Mouse (Mus musculus) forebrain, embryonic 15.5 days (tissue): ENCODE results near the gene 4930435E12Rik. TPM values are rescaled to one million over a fixed set of nuclear protein-coding genes. Genes with fewer than 3 reads are reported as not detected.
"Not testable (repeated sequence)": the region's sequence is repeated elsewhere in the genome, so short reads cannot be mapped to it uniquely, and the experiment has no call there.

Experiments used
- ATAC-seq: fragments of 200-750 bp; cut with Nextera tagmentation; replicated peaks from 2 replicates; pipeline ENCODE4 v1.8.0; 2017; ENCODE audit warnings: mild to moderate bottlenecking, moderate TSS enrichment, moderate library complexity
- H3K27ac ChIP-seq: fragments of 300-500 bp; sonication (generic); replicated peaks from 2 replicates; pipeline ENCODE4 v1.5.1; 2015; ENCODE audit warnings: mild to moderate bottlenecking, inconsistent platforms
- H3K27me3 ChIP-seq: fragments of 300-500 bp; sonication (generic); 2 replicates; pipeline ENCODE4 v1.6.1; 2015; ENCODE audit warnings: inconsistent platforms
- H3K36me3 ChIP-seq: fragments of 300-500 bp; sonication (generic); 2 replicates; pipeline ENCODE4 v1.6.1; 2015; ENCODE audit warnings: mild to moderate bottlenecking, inconsistent platforms
- H3K4me1 ChIP-seq: fragments of 300-500 bp; sonication (generic); 2 replicates; pipeline ENCODE4 v1.6.1; 2015; ENCODE audit warnings: inconsistent platforms
- H3K4me2 ChIP-seq: fragments of 300-500 bp; sonication (generic); replicated peaks from 2 replicates; pipeline ENCODE4 v1.6.1; 2015; ENCODE audit warnings: mild to moderate bottlenecking, inconsistent platforms
- H3K4me3 ChIP-seq: fragments of 300-500 bp; sonication (generic); 2 replicates; pipeline ENCODE4 v1.5.1; 2015; ENCODE audit warnings: mild to moderate bottlenecking, inconsistent platforms
- H3K9ac ChIP-seq: fragments of 300-500 bp; sonication (generic); replicated peaks from 2 replicates; pipeline ENCODE4 v1.6.1; 2015; ENCODE audit warnings: mild to moderate bottlenecking, inconsistent platforms
- H3K9me3 ChIP-seq: fragments of 300-500 bp; sonication (generic); 2 replicates; pipeline ENCODE4 v1.6.1; 2016; ENCODE audit warnings: inconsistent platforms
- WGBS: fragments of 180-500 bp; shearing (Covaris S2); methylation state at CpG from one replicate; pipeline ENCODE4 v1.1.7; 2015; ENCODE audit warnings: mixed read lengths; 5-methylcytosine and 5-hydroxymethylcytosine counted together
- polyA plus RNA-seq: library from polyadenylated mRNA; unstranded; fragments of >200 nt; fragmentation: Nextera tagmentation; extraction: Ambion mirVana; gene quantifications from 2 replicates; pipeline ENCODE4 v1.2.1, GENCODE M21; 2015

4930435E12Rik gene
- not detected in 2 replicates for polyA plus RNA-seq

- WGBS, result 80% methylated on average over 3 of the region's 3 CpGs
These were observed at the start of gene 4930435E12Rik for GRCm38 (mm10) chr16:38828649-38829048. 4930435E12Rik (minus strand) TSS chr16:38828749.

DNA sequence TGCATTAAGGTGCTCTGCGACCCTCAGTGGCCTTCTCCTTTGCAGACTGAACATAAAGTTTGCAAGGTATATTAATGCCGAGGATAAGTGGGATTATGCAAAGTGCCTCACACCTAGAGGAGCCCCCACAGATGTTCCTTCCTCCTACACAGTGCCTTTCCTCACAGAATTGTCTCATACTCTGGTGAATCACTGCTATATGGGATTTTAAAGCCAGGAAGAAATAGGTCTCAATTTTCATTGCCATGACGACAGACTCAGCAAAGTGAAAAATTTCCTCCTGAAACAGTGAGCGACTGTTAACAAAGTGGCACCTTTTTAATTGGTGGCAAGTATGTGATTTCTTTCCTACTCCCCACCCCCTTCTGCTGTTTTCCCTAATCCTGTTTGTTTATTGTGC, 45.9 kb upstream of the 4930435E12Rik start:
- Histone ChIP-seq H3K27ac (no peak overlapping the region), H3K9ac (no peak overlapping the region), H3K4me1 (no peaks in the 10 kb centered on the region), H3K27me3 (no peaks in the 10 kb centered on the region), H3K9me3 (no peaks in the 10 kb centered on the region), H3K36me3 (no peaks in the 10 kb centered on the region), H3K4me3 (no peak overlapping the region), H3K4me2 (no peak overlapping the region)
- ATAC-seq, result 0 out of 2 replicates have a peak, but pooled peaks have one; percentile 16
- 30% methylated on average over 4 of the region's 4 CpGs for WGBS

More at GRCm38 (mm10) chr16:38828649-38829048, at the start of gene 4930435E12Rik:
- Histone ChIP-seq H3K27me3 (no peaks in the 10 kb centered on the region), H3K9ac (no peak within 1 kb of the TSS), H3K9me3 (no peaks in the 10 kb centered on the region), H3K27ac (no peak within 1 kb of the TSS), H3K4me1 (no peaks in the 10 kb centered on the region), H3K36me3 (no peaks in the 10 kb centered on the region), H3K4me3 (no peak within 1 kb of the TSS), H3K4me2 (no peak within 1 kb of the TSS)
- ATAC-seq, result no peak

DNA sequence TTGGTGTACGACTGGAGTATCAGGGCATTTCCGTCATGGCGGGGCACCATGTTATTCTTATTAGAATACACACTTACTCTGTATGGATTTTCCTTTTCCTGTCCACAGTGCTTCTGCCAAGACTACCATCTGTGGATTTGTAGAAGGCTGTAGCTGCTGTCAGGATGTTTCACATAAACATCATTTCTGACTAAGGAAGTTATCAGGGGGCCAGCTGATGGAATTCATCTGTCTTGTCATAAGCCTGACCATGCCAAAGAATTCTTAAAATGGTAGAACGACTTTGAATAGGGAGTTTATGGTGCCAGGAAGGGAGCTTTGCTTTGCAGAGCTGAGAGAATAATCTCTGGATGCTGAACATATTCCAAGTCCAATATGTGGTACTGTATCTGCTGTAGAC, 44.7 kb upstream of the 4930435E12Rik start:
- H3K9me3 ChIP-seq, result no peaks in the 10 kb centered on the region
- 79% methylated on average over 4 of the region's 4 CpGs for WGBS
- H3K4me3 ChIP-seq, result no peak overlapping the region
- H3K4me1 ChIP-seq, result no peaks in the 10 kb centered on the region
- no peak overlapping the region for H3K27ac ChIP-seq
- ATAC-seq, result no peak
- H3K9ac ChIP-seq, result no peak overlapping the region
- H3K4me2 ChIP-seq, result no peak overlapping the region
- no peaks in the 10 kb centered on the region for H3K27me3 ChIP-seq
- no peaks in the 10 kb centered on the region for H3K36me3 ChIP-seq

DNA sequence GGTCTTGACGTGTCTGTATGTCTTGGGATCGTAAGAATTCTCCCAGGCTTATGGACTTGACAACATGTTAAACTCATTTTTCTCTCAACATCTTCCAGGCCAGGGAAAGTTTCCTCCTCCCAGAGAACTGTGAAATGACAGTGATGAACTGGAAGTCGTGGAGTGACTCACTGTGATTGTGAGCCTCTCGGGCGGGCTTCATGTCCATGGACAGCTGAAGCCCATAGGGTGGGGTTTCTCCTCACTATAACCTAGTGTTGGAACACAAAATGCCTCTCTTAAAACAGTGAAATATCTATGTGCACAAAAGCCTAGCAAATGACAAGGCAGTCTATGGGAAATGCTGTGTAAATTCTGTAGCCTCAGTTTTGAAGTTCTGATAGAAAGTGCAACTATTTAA, 35.8 kb upstream of the 4930435E12Rik start:
- H3K4me1 ChIP-seq, result 0 out of 2 replicates have a peak, but pooled peaks cover 5% of the 10 kb centered on the region
- no peaks in the 10 kb centered on the region for H3K9me3 ChIP-seq
- no peak overlapping the region for H3K4me3 ChIP-seq
- H3K9ac ChIP-seq, result no peak overlapping the region
- no peak overlapping the region for H3K4me2 ChIP-seq
- WGBS, result 91% methylated on average over 5 of the region's 5 CpGs
- no peak for ATAC-seq
- no peaks in the 10 kb centered on the region for H3K36me3 ChIP-seq
- H3K27me3 ChIP-seq, result no peaks in the 10 kb centered on the region
- H3K27ac ChIP-seq, result no peak overlapping the region

- WGBS, result 31% methylated on average over 6 of the region's 6 CpGs
- Histone ChIP-seq H3K4me2 (no peak overlapping the region), H3K36me3 (no peaks in the 10 kb centered on the region), H3K4me1 (0 out of 2 replicates have a peak, but pooled peaks cover 11% of the 10 kb centered on the region), H3K9ac (no peak overlapping the region), H3K9me3 (no peaks in the 10 kb centered on the region), H3K27me3 (no peaks in the 10 kb centered on the region), H3K27ac (0 out of 2 replicates have a peak overlapping the region, but pooled peaks have one; percentile 1), H3K4me3 (no peak overlapping the region)
- ATAC-seq, result peak; percentile 51
These were observed 32.0 kb upstream of the 4930435E12Rik start for GRCm38 (mm10) chr16:38860548-38860947.

GRCm38 (mm10) chr16:38858120-38858749, 29.7 kb upstream of the 4930435E12Rik start:
- no peaks in the 10 kb centered on the region for H3K36me3 ChIP-seq
- 29% methylated on average over 8 of the region's 8 CpGs for WGBS

DNA sequence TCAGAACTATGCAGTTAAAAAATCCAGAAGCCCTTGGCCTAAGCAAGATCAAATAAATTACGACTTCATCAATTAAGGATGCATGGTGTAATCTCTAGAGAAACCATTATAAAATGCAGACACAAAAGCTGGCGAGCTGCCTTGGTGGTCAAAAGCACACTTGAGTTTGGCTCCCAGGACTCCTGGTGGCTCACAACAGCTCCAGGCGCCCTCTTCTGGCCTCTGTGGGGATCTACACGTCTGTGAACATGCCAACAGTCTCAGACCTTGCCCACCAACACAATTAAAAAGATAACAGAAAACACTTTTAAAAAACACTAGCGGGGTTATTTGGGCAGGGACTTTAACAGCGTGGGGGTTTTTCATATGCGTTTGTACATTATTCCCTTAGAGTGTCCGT, 16.0 kb downstream of the 4930435E12Rik start:
- H3K9ac ChIP-seq, result no peak overlapping the region
- WGBS, result 31% methylated on average over 8 of the region's 8 CpGs
- no peaks in the 10 kb centered on the region for H3K36me3 ChIP-seq
- no peaks in the 10 kb centered on the region for H3K9me3 ChIP-seq
- H3K27me3 ChIP-seq, result no peaks in the 10 kb centered on the region
- no peak for ATAC-seq
- H3K4me3 ChIP-seq, result no peak overlapping the region
- no peak overlapping the region for H3K27ac ChIP-seq
- H3K4me2 ChIP-seq, result no peak overlapping the region
- H3K4me1 ChIP-seq, result peaks cover 11% of the 10 kb centered on the region

More at GRCm38 (mm10) chr16:38858120-38858749, 29.7 kb upstream of the 4930435E12Rik start:
- no peak overlapping the region for H3K27ac ChIP-seq
- 0 out of 2 replicates have a peak, but pooled peaks cover 11% of the 10 kb centered on the region for H3K4me1 ChIP-seq
- no peak overlapping the region for H3K4me2 ChIP-seq
- no peak overlapping the region for H3K9ac ChIP-seq
- H3K27me3 ChIP-seq, result no peaks in the 10 kb centered on the region
- no peak for ATAC-seq
- no peak overlapping the region for H3K4me3 ChIP-seq
- H3K9me3 ChIP-seq, result no peaks in the 10 kb centered on the region

- ATAC-seq, result no peak
- Histone ChIP-seq H3K36me3 (no peaks in the 10 kb centered on the region), H3K4me2 (no peak overlapping the region), H3K4me3 (no peak overlapping the region), H3K4me1 (no peaks in the 10 kb centered on the region), H3K9ac (no peak overlapping the region), H3K9me3 (no peaks in the 10 kb centered on the region), H3K27ac (no peak overlapping the region), H3K27me3 (no peaks in the 10 kb centered on the region)
- WGBS, result 91% methylated on average over 5 of the region's 5 CpGs
These were observed 18.4 kb downstream of the 4930435E12Rik start for GRCm38 (mm10) chr16:38810196-38810595.

DNA sequence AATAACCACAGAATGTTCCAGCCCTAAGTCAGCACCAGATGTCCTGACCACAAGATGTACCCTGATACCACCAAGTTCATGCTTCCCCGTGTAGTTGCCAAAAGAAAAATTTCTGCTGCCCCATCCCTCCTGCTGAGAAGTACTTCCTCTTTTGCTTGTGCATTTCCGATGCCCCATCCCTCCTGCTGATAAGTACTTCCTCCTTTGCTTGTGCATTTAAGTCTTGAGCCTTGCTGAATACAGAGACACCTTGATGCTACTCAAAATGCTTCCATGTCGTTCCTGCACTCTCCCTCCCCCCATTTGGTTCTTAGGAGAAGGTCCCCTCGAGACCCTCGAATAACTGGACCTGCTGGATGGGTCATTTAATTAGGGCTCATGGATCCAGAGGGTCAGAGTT, 20.8 kb downstream of the 4930435E12Rik start:
- H3K27ac ChIP-seq, H3K36me3 ChIP-seq, H3K4me2 ChIP-seq, H3K9ac ChIP-seq, H3K9me3 ChIP-seq, H3K27me3 ChIP-seq, ATAC-seq, H3K4me1 ChIP-seq, H3K4me3 ChIP-seq: not testable (repeated sequence)
- WGBS, result 86% methylated on average over 5 of the region's 5 CpGs

- H3K4me3 ChIP-seq, result no peak within 1 kb of the TSS
- 33% methylated on average over 10 of the region's 10 CpGs for WGBS
- no peak for ATAC-seq
These were observed 28.5 kb downstream of the 4930435E12Rik start, which contains the start of gene Upk1b for GRCm38 (mm10) chr16:38800091-38800490. Upk1b (minus strand) TSS chr16:38800328.

DNA sequence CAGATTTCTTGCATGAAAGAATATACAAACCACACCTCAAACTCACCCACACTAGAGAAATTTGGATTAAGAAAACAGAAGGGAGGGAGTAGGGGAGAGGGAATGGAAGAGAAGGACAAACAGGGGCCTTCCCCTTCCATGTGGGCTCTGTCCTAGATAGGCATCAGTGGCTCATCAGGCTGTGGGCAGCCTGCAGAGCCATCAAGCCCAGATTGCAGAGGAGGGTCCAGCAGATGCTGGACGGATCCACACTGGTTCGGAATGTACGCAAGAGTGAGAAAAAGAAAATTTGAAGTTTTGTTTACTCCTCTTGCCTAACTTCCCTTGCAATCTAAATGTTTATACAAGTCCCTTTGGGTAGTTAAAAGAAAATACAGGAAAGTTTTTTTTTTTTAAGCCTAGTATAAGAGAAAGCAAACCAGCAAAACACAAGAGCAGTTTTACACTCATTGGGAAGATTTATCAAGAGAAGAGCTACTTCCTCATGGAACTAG, 29.5 kb downstream of the 4930435E12Rik start:
- no peak overlapping the region for H3K4me3 ChIP-seq
- ATAC-seq, result no peak
- no peak overlapping the region for H3K27ac ChIP-seq
- 86% methylated on average over 3 of the region's 3 CpGs for WGBS
- no peaks in the 10 kb centered on the region for H3K27me3 ChIP-seq
- no peaks in the 10 kb centered on the region for H3K9me3 ChIP-seq
- H3K4me2 ChIP-seq, result no peak overlapping the region
- H3K4me1 ChIP-seq, result no peaks in the 10 kb centered on the region
- no peak overlapping the region for H3K9ac ChIP-seq
- no peaks in the 10 kb centered on the region for H3K36me3 ChIP-seq

More at GRCm38 (mm10) chr16:38800091-38800490, 28.5 kb downstream of the 4930435E12Rik start, which contains the start of gene Upk1b:
- Histone ChIP-seq H3K9ac (no peak within 1 kb of the TSS), H3K27ac (no peak within 1 kb of the TSS), H3K27me3 (no peaks in the 10 kb centered on the region), H3K36me3 (no peaks in the 10 kb centered on the region), H3K4me2 (no peak within 1 kb of the TSS), H3K9me3 (no peaks in the 10 kb centered on the region), H3K4me1 (no peaks in the 10 kb centered on the region)

- Histone ChIP-seq H3K4me2 (no peak overlapping the region), H3K27me3 (no peaks in the 10 kb centered on the region), H3K36me3 (no peaks in the 10 kb centered on the region), H3K4me3 (no peak overlapping the region), H3K4me1 (no peaks in the 10 kb centered on the region), H3K9ac (no peak overlapping the region), H3K27ac (no peak overlapping the region), H3K9me3 (no peaks in the 10 kb centered on the region)
- ATAC-seq, result no peak
- 76% methylated on average over 6 of the region's 6 CpGs for WGBS
These were observed 35.4 kb downstream of the 4930435E12Rik start for GRCm38 (mm10) chr16:38793120-38793519.
